Mouse (Mus musculus) liver, adult 2 months (tissue): Measurements from ENCODE around the gene Fam71b.

ENCODE experiments used
- CTCF ChIP-seq: fragments of 200-500 bp; IDR thresholded peaks from 2 replicates; pipeline ENCODE4 v1.5.1; 2011; ENCODE audit warnings: low read depth, low read length, control low read depth
- POLR2A ChIP-seq: fragments of 200-500 bp; IDR thresholded peaks from 2 replicates; pipeline ENCODE4 v1.6.1; 2011; ENCODE audit warnings: low read length, control low read depth; ENCODE audit not compliant: insufficient read depth; ENCODE audit errors: extremely low read depth

DNA sequence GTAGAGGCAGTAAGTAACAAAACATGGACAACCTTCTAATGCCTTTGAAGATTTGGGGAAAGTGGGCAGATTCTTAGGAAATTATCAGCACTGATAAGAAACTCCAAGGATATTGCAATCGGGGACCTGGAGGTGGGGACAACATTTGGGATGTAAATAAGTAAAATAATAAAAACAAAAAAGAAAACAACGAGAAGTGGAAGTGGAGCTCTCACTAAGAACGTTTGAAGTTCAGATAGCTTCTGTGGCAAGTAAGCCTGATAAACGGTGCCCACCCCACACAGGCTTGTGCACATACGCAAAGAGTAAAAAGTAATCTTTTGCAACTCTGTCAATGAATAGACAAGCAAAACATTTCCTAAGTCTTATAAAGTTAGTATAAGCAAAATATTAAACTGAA lies 47.6 kb downstream of the Fam71b start:
- no peak for TF ChIP-seq CTCF
- TF ChIP-seq POLR2A = no peak
